In genomic region chr10:105957468-105957867, GRCm38 (mm10) we compare ENCODE assay signal across 29 mouse cellular contexts.
DNase-seq lines count a peak whose midpoint lies in the region; ATAC-seq lines count a peak whose summit lies in the region.
"Had no signal": no experiment of that assay in that cellular context is flagged by ENCODE, and none has a peak within 500 bp of the region (broad histone marks: within the 10 kb centered on the region; RNA-seq: fewer than 3 reads in every experiment).

No protein-coding gene starts in this region.

- no peak overlapping the region for H3K27ac ChIP-seq in forebrain, embryonic 16.5 days (ENCODE audit: low read length)
- H3K27ac ChIP-seq: embryonic facial prominence, embryonic 10.5 days; embryonic facial prominence, embryonic 13.5 days; forebrain, embryonic 13.5 days; gastrocnemius, adult 2 months; heart, embryonic 15.5 days; hindbrain, embryonic 14.5 days; hindbrain, postnatal 0 days had no signal

- H3K4me3 ChIP-seq in forebrain, embryonic 16.5 days (replicated peaks; ENCODE audit: low read length), result no peak overlapping the region
- H3K4me3 ChIP-seq: embryonic facial prominence, embryonic 10.5 days; embryonic facial prominence, embryonic 13.5 days; erythroblast, embryonic 14.5 days; forebrain, embryonic 13.5 days; gastrocnemius, adult 2 months; heart, embryonic 12.5 days; heart, embryonic 15.5 days had no signal

- H3K4me1 ChIP-seq in forebrain, embryonic 16.5 days (replicated peaks; ENCODE audit: control insufficient read depth, insufficient read depth, low read length), result no peaks in the 10 kb centered on the region
- H3K4me1 ChIP-seq: embryonic facial prominence, embryonic 10.5 days; embryonic facial prominence, embryonic 13.5 days; forebrain, embryonic 13.5 days; heart, embryonic 12.5 days; heart, embryonic 15.5 days had no signal

- H3K36me3 ChIP-seq in forebrain, embryonic 16.5 days (ENCODE audit: control insufficient read depth, insufficient read depth), result no peaks in the 10 kb centered on the region
- H3K36me3 ChIP-seq: embryonic facial prominence, embryonic 10.5 days; embryonic facial prominence, embryonic 13.5 days; heart, embryonic 12.5 days; heart, embryonic 15.5 days had no signal

- no peak overlapping the region for H3K4me2 ChIP-seq in forebrain, embryonic 16.5 days (ENCODE audit: low read length)
- H3K4me2 ChIP-seq: embryonic facial prominence, embryonic 13.5 days; forebrain, embryonic 13.5 days; heart, embryonic 12.5 days; heart, embryonic 15.5 days; hindbrain, embryonic 14.5 days had no signal

- H3K27me3 ChIP-seq in forebrain, embryonic 16.5 days (replicated peaks; ENCODE audit: control insufficient read depth, insufficient read depth, low read length), result no peaks in the 10 kb centered on the region
- H3K27me3 ChIP-seq: embryonic facial prominence, embryonic 13.5 days; forebrain, embryonic 13.5 days; heart, embryonic 12.5 days; heart, embryonic 15.5 days had no signal

- no peak overlapping the region for H3K9ac ChIP-seq in forebrain, embryonic 16.5 days (replicated peaks; ENCODE audit: low read depth, low read length)
- H3K9ac ChIP-seq: embryonic facial prominence, embryonic 13.5 days; forebrain, embryonic 13.5 days; forebrain, postnatal 0 days; heart, embryonic 12.5 days; heart, embryonic 15.5 days; hindbrain, embryonic 14.5 days had no signal

- no peaks in the 10 kb centered on the region for H3K9me3 ChIP-seq in forebrain, embryonic 16.5 days (ENCODE audit: control insufficient read depth, low read length)
- H3K9me3 ChIP-seq: embryonic facial prominence, embryonic 10.5 days; embryonic facial prominence, embryonic 13.5 days; forebrain, embryonic 13.5 days; heart, embryonic 12.5 days; heart, embryonic 15.5 days had no signal

- WGBS in forebrain, embryonic 16.5 days, result 84% methylated on average over 3 of the region's 3 CpGs

- peak; percentile 89 to 97 for ATAC-seq in hematopoietic stem cell, adult 5-6 weeks (replicated peaks in 1 of 2; ENCODE audit: insufficient read depth in 1 of 2, low FRiP score in 2 of 2, low TSS enrichment in 1 of 2, low read depth in 1 of 2, poor library complexity in 2 of 2, severe bottlenecking in 2 of 2)
- peak; percentile 97 for ATAC-seq in megakaryocyte progenitor cell, adult 5-6 weeks (replicated peaks; ENCODE audit: poor library complexity)
- no peak for ATAC-seq in forebrain, embryonic 16.5 days
- ATAC-seq: forebrain, embryonic 13.5 days; forebrain, postnatal 0 days; hindbrain, postnatal 0 days; inflammation-experienced regulatory T-cells, adult 6 months; intestine, postnatal 0 days had no signal

- DNase-seq in A20 (ENCODE audit: low read depth, low spot score), result peak; percentile 31
- DNase-seq in c-Kit-positive CD71-negative TER-119-negative erythroid progenitor cells, embryonic 14.5 days (ENCODE audit: low read depth), result peak; percentile 23
- DNase-seq in testis, postnatal 10 days (ENCODE audit: low spot score), result no peak
- no peak for DNase-seq in ovary, adult 18-20 months (ENCODE audit: low spot score)
- DNase-seq: adrenal gland, adult 8-10 months; adrenal gland, postnatal 25 days; cerebellum, adult 18-20 months; cerebellum, adult 9-10 months; cerebellum, postnatal 25 days; embryo, embryonic 11 days; forebrain, postnatal 0 days; gastrocnemius, adult 2 months; gastrocnemius, postnatal 14 days; heart, adult 18-20 months; heart, postnatal 10 days; heart, postnatal 36 days had no signal

Comparison
In these comparisons a context has a peak if more than half of its experiments do, and no peak if none do; other contexts are left out.
1. DNase-seq: peak in A20 (single experiment) and c-Kit-positive CD71-negative TER-119-negative erythroid progenitor cells, embryonic 14.5 days (single experiment); none in testis, postnatal 10 days (single experiment) and ovary, adult 18-20 months (single experiment).